Mouse (Mus musculus): ENCODE data around the gene Efhd1.
A peak's percentile ranks its signal among the peaks of the same experiment; 100 is the strongest.

Gene Efhd1

DNA sequence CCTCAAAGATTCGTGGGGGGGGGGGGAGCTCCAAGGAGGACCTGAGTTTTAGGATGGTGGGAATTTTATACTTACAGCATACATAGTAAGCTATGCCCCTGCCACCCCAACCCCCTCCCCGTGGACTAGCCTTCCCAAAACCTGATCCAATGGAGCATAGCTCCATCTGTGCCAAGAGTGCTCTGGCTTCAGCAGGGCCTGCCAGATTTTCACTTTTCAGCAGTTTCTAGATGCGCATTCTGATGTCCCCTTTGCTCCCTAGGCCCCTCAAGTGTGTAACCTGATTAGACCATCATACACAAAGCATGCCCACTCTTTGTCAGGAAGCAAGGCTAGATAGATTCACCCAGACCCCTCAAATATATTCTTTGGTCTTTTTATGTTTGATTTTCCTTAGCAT is 6.0 kb downstream of the Efhd1 start:
- no peak for DNase-seq (ENCODE audit: low spot score in 2 of 2)

DNA sequence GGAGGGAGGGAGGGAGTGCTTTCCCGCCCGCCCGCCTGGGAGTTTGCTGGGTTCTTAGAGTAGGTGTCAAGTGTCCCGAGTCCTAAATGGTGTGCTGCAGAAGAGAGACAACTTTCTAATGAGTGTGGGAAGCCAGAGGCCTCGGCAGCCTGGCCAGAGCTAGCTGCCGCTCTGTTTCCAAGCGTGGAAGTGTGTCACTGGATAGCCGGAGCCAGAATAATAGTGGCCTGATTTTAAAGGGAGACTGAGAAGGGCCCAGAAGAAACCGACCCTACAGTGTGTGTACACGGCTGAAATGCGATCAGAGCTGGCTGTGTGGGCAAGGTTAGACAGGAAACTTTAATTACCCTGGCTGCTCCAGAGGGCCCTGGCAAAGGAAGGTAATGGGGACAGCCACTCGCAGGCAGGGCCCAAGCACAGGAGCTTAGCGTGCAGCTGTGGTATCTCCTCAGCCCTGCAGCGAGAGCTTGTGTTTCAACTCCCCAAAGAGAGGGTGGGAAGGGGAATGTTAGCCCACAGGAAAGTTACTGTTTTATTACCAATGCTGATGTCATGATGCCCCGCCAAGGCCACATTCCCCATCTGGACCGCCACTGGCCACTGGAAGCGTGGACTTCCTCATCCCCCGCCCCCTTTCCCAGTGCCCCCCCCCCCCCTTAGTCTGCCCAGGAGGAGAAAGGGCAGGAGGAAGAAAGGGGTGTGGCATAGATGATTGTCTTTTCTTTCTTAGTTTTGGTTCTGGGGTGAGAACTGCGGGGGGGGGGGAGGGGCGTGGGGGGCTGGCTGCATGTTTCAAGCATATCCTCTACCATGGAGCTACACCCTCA is 6.7 kb downstream of the Efhd1 start:
- DNase-seq (ENCODE audit: low spot score in 2 of 2), result no peak

DNA sequence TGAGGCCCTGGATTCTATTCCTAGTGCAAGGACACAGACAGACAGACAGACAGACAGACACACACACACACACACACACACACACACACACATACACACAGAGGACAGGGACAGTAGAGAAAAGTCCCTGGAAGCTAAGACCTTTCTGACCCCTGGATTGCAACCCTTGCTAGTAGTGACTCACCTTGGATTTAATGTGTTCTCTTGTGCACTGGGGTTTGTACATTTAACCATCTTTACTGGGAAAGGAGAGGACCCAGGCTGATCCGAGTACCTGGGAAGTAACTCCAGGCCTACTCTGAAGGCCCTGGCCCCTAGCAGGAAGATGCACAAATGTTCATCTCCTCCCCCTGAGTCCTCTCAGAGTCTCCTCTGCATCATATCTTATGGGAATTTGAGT is 7.4 kb downstream of the Efhd1 start:
- DNase-seq (ENCODE audit: low spot score in 2 of 2), result no peak

DNA sequence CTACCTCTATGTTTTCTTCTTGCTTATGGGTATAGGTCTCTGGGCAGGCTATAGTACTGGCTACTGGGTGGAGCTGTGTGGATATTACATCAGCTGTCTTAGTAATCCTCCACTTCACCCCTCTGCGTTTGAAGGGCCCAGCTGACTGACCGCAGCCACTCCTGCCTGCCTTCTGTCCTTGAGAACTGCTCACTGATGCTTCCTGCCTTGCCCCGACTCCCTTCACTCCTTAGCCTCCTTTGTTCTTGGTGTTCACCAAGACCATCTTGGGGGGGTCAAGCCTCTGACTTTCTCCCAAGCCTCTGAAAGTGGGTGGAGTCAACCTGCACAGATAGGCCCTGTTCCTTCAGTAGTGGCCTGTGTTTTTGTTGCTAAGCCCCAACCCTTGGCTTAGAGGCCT is 8.3 kb downstream of the Efhd1 start:
- no peak for DNase-seq (ENCODE audit: low spot score in 2 of 2)

DNA sequence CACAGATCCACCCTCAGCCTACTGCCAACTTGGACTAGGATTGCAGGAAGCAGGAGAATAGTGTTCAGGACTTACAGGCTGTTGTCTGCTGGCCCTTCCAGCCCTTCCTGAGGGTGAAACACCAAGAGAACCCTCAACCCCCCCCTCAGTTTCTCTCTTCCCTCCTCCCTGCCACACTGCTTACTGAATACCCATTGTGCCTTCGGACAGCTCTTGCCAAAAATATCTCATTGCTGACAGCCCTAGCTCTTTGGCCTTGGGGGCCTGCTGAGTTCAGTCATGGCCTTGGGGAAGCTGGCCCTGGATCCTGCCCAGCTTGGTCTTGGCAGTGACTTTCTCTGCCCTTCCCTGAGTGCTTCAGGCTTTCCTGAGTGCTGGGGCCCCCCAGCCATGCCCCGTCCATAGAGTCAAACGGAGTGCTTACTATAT is 9.4 kb downstream of the Efhd1 start:
- DNase-seq (ENCODE audit: low spot score in 2 of 2), result peak in 1 of 2 experiments; percentile 49

DNA sequence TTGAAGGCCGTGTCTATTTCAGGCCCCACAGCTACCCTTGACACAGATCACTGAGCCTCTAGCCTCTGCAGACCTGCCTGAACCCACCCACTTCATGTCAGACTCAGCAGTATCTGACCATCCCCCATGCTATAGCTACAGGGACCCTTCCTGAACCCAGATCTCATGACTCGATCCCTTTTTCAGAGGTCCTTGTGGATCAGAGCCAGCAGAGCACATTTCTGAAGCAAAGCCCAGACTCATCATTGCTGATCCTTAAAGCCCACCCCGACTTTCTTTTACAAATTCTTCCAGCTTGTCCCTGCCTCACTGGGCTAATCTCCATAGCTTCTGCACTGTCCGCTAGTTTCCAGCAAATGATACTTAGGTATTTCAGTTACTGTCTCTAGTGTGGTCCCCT is 10.0 kb downstream of the Efhd1 start:
- DNase-seq (ENCODE audit: low spot score in 2 of 2), result no peak

DNA sequence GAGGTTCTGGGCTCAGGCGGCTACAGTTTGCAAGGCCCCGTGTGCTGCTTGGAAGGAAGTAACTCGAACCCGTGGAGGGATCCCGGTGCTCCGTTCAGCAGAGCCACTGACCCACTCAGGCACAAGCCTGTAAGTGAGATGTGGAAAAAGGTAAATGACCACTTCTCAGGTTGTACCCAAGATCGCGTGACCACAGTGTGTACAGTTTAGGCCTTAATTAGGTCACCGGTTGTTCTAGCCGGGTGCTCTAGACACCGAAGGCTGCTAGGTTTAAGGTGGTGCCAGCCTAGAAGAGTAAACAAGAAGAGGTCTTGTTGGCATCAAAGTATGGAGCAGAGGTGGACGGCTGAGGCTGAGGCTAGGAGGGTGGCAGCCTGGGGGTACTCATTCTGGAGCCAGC is 11.0 kb downstream of the Efhd1 start:
- DNase-seq (ENCODE audit: low spot score in 2 of 2), result no peak

DNA sequence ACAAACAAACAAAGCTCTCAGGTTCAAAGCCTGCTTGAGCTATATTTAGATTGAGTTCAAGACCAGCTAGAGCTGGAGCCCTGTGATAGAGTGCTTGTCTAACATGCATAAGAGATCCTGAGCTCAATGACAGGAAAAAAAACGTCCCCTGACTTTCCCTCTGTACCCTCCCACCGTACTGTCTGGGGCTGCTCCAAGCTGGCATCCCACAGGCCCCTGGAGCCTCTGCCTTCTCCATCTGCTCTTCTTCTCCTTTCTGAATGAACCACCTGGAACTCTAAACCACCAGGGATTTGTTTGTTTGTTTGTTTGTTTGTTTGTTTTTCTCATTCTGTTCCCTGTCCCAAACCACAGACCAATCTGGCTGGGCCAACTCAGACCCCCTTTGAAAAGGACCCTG is 11.9 kb downstream of the Efhd1 start:
- no peak for DNase-seq (ENCODE audit: low spot score in 2 of 2)

DNA sequence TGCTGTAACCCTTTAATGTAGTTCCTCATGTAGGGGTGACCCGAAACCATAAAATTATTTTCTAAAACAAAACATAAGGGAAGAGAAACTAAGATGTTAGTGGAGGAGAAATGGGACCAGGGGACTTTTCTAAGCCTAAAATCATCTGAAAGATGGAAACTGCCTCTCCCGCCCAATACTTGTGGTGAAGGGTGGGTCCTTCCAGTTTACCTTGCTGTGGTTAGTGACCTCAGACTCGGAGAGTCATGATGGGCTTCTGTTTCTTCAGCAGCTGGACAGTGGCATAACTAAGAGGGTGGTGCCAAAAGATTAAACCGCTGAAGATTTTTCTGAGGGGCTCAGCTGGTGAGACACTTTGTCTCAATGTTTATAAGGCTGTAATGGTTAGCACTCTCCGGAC is 16.1 kb downstream of the Efhd1 start:
- DNase-seq (ENCODE audit: low spot score in 2 of 2), result no peak

DNA sequence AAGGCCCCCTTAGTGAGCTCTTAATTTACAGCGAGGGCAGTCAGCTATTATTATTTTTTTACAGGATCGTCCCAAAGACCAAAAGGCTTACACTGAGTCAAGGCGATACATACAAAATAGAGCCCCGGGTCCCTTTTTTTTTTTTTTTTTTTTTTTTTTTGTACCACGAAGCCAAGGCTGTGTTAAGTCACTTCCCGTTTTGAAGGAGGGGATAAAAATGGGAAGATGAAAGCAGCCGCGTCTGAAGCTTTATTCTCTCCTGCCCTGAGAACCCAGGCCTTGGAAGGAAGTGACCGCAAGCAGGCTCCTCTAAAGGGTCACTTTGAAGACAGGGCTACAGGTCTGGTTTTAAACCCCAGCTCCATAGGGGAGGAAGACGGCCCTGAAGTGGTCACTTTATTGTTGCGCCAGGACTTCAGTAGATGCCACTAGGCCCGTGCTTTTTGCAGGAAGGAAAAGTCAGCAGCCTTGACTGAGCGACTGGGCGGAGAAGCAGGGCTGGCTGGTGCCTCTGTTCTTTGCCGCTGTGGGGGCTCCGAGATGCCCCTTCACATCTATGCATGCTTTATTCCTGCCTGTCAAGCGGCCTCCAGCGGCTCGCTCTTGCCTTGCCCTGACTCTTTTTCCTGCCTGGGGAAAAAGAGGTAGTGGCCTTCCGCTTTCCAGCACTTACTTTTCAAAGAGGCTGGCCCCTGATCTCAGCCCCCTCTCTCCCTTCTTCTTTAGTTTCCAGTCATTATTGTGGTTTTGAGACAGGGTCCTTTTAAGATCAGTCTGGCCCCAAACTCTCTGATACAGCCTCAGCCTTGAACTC is 17.6 kb downstream of the Efhd1 start:
- no peak for DNase-seq (ENCODE audit: low spot score in 2 of 2)

DNA sequence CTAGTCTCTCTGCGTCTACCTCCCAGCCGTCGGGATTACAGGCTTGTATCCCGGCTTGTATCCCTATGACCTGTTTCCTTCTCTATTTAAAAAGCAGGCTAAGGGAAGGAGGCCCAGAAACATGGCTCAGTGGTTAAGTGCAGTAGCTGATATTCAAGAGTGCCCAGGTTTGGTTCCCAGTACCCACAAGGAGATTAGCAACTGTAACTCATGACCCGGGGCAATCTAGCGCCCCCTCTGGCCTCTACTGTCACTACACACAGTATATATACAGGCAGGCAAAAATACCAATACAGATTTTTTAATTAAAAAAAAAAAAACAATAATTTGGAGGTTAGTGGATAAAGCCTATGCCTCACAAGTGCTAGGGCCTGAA is 18.2 kb downstream of the Efhd1 start:
- DNase-seq (ENCODE audit: low spot score in 2 of 2), result no peak

DNA sequence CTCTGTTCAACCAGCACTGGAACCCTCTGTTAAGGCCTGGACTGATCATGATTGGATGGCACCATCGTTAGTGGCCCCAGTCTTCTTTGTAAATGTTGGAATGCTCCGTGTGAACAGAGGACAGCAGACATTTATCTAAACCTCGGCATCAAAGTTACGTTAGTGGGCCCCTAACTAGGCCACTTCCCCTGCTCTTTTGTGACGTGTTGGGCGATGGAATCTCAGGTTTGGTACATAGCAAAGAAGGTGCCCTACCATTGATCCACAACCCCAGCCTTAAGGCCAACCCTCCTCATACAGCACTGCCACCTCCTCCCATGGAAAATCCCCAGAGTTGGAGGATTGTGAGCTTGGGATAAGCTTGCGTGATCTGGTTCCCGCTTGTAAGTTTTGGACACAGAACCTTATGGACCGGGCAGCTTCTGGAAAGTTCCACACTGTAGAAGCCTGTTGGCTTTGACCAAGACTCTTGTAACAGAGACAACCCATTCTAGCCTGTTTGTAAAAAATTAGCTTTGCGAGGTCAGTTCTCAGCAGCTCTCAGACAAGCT is 19.3 kb downstream of the Efhd1 start:
- DNase-seq (ENCODE audit: low spot score in 2 of 2), result no peak

DNA sequence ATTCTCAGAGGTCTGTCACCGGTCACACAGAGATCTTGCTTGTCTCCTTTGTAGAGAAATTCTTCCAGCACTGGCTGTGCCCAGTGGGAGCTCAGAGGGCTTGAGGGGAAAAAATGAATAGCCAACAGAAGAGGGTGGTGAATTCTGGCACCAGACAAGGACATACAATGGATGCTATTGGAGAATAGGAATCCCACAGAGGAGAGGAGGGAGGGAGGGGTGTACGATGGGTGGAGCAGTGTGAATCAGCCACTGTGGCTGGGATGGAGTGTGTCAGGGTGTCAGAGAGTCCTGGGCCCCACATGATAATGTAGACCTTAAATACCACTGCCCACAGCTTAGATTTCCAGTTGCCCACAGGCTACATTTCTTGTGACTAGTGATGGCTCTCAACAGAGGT is 22.9 kb downstream of the Efhd1 start:
- no peak for DNase-seq (ENCODE audit: low spot score in 2 of 2)

DNA sequence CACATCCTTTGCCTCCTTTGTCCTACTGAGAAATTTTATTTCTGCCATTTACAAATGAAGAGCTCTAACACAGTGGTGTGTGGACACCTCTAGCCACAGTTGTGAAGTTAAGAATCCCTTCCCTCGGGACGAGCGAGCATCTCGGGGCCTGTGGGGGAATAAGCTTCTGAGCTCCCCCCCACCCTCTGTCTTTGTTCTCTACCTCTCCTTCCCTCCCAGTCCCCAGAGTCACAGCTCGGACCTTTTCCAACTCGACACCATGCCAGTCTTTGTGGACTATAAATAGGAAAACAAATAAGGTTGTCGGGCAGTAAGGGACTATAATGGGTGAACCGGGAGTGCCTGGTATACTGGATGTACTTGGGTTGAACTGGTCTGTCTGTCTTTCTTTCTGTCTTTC is 27.3 kb downstream of the Efhd1 start:
- no peak for DNase-seq (ENCODE audit: low spot score in 2 of 2)

DNA sequence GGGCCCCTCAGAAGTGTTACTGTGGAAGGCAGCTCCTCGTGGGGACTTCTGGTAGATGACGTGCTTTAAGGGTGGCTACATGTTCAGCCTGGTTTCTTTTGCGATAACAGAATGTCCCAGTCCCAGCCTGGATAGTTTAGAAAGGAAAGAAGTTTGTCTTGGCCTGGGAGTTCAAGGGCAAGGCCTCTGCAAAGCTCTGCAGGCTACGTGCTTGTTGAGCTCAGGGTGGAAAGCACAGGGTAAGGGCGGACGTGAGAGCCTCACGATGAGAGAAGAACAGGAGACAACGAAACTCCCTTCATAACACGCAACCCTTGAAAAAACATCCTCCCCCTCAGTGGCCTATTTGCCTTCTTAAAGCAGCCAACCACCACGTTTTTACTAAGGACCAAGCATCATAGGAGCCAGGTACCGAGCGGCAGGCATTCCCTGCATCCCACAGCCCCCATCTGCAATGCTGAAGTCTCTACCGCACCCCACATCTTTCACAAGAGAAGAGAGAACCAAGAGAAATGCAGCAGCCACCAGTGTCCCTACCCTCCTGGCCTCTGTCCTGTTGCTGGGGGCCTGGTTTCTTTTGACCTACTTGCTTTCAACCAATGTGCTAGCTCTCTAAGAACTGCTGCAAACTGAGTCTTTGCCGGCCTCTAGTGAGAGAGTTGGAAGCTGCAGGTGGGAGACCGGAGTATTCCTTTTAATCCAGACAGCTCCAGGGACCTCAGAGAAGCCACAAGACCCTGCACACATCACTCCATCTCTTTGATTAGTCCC is 28.4 kb downstream of the Efhd1 start:
- DNase-seq (ENCODE audit: low spot score in 2 of 2), result peak in 1 of 2 experiments; percentile 34

DNA sequence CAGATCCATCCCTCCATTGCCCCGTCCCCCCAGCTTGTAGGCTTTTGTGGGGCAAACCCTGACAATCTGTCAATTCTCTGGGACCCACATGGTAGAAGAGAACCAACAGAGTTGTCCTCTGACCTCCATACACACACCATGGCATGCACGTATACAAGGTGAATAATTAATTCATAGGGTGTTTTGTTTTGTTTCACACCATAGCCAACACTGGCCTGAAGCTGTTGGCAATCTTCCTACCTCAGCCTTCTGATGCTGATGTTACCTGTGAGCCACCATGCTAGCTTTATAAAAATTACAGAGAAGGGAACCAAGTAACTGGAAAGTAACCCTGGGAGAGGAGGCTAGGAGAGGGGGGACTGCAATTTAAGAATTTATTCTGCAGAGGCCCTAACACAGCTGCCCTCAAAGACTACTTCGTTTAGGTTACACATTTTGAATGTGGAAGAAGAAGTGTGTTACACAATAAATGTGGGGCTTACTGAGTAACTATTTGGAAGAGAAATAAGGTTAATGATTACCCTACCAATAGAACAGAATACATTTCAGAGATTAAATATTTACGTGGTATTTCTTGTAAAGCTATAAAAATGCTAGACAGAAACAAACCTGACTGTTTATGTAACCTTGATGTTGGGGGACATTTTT is 30.0 kb downstream of the Efhd1 start:
- DNase-seq (ENCODE audit: low spot score in 2 of 2), result no peak

DNA sequence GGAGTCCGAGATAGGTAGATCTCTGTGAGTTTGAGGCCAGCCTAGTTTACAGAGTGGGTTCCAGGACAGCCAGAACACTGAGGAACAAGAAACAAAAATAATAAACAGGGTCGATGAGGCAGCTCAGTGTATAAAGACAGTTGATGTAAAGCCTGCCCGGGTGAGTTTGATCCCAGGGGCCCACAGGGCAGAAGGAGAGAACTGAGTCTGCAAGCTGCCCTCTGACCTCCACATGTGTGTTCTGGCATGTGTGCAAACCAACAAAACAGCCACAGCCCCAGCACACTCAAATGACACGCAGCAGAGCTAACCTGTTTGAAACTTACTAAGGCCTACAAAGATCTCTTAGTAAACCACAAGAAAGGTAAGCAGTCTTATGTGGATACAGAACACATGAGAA is 30.8 kb downstream of the Efhd1 start:
- no peak for DNase-seq (ENCODE audit: low spot score in 2 of 2)

DNA sequence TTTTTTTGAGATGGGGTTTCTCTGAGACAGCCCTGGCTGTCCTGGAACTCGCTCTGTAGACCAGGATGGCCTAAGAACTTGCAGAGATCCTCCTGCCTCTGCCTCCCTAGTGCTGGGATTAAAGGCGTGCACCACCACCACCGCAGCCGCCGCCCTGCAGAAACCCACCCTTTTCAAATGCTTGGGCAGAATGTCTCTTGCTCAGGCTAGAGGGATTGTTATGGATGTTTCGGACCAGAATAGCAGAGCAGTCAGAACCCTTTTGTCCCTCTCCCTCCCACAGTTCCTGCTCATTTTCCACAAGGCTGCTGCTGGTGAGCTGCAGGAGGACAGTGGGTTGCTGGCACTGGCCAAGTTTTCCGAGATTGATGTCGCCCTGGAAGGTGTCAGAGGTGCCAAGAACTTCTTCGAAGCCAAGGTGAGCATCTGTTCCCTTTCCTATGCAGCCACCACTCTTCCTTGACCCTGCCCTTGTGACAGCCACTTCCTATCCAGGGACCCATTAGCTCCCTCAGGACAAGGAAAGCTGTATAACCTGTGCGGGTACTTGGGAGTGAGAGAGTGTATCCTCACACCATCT is 33.3 kb downstream of the Efhd1 start:
- no peak for DNase-seq (ENCODE audit: low spot score in 2 of 2)

DNA sequence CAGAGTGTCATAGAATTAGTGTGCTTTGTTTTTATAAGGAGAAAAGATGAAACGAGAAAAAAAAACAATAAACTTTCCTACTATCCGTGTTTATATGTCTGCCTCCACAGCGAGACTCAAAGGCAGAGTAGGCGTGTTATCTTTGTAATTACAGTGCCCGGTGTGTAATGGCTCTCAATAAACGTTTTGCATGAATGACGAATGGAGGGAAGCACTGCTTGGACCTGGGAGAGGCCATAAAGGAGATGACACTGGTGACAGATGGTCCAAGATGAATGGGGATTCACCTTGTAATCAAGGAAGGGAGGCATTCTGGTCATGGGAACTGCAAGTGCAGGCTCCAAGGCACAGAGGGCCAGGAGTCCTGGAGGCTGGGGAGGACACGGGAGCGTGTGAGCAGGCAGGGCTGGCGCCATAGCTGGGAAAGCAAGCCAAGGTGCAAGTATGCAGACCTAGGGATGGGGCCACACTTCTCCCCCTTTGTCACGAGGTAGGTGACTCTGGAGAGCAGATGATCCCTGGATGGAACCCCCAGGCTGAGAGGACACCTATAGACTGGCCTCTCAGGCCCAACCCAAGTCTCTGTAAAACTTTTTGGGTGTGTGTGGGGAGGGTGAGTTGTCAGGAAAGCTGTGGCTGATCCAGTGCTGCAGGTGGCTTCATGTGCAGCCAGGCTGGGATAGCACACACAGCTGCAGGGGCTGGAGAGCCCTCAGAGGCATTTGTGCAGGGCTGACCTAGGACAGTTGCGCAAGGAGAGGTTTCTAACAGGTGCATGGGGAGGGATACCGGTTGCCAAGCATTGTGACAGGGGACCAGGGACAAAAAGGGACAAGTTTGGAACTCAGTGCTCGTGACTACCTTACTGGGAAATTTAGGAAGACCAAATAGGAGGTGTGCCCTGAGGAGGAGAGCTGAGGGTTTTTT is 36.5 kb downstream of the Efhd1 start:
- DNase-seq (ENCODE audit: low spot score in 2 of 2), result no peak

DNA sequence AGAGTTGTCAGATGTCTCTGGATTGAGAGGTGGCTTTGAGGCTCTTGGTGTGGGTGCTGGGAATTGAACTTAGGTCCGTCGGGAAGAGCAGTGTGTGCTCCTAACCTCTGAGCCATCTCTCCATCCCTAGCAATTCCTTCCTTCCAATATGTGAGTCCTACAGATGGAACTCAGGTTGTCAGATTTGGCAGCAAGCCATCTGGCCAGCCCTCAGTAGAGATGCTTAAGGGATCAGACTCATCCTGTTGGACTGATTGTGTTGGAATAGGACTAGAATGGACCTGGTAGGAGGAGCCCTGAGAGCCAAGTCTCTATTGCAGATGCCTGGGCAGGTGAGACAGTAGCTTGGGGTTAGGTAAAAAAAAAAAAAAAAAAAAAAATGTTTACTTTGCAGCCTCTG is 37.8 kb downstream of the Efhd1 start:
- DNase-seq (ENCODE audit: low spot score in 2 of 2), result no peak

Data from urinary bladder, postnatal 4 days (tissue).